Mouse (Mus musculus): ENCODE results near the gene Hsd17b6.

Gene Hsd17b6

DNA sequence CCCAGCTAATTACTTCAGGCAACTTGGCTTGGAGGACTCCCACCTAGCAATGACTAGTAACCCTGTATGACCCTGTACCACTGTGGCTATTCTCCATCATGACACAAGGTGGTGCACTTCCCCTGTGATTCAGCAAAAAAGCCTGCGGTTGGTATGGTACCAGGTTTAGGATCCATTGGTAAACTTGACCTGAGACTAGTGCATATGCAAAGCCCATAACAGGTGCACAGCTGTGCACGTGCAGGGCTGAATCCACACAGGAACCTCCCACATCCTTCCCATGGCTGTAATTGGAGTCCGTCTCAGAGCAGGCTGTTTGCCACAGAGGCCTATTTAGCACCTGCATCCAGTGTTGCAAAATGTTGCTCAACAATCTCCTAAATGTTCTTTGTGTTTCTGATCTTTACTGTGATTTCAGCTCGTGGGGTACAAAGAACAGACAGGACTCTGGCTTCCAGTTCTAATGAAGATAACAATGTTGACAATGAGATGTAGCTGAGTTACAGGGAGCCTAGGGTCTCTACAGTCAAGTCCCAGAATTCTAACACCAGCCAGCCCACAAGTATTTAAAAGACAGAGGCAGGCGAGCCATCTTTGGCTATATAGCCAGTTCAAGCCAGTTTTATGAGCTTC, 61.9 kb downstream of the Hsd17b6 start:
- no peak for DNase-seq (ENCODE audit: low spot score in 2 of 2)
